In genomic region chr2:166096300-166096699, GRCm38 (mm10) we compare ENCODE assay signal across 33 mouse cellular contexts.
"Had no signal": no experiment of that assay in that cellular context is flagged by ENCODE, and none has a peak within 500 bp of the region (broad histone marks: within the 10 kb centered on the region; RNA-seq: fewer than 3 reads in every experiment).

No protein-coding gene starts in this region.

- H3K4me2 ChIP-seq: limb, embryonic 12.5 days; limb, embryonic 13.5 days; limb, embryonic 15.5 days; liver, embryonic 11.5 days; liver, embryonic 12.5 days; liver, embryonic 13.5 days; liver, embryonic 15.5 days; lung, embryonic 14.5 days; lung, embryonic 15.5 days; midbrain, embryonic 11.5 days; midbrain, embryonic 12.5 days; midbrain, embryonic 13.5 days; midbrain, embryonic 15.5 days; neural tube, embryonic 12.5 days; neural tube, embryonic 13.5 days had no signal

- H3K4me1 ChIP-seq: limb, embryonic 12.5 days; lung, embryonic 15.5 days had no signal

- H3K27ac ChIP-seq: limb, embryonic 10.5 days; limb, embryonic 12.5 days; limb, embryonic 13.5 days; limb, embryonic 15.5 days; liver, embryonic 12.5 days; liver, embryonic 13.5 days; liver, embryonic 14.5 days; liver, embryonic 15.5 days; lung, embryonic 15.5 days; macrophage; midbrain, embryonic 10.5 days; midbrain, embryonic 12.5 days; midbrain, embryonic 13.5 days; midbrain, embryonic 15.5 days; neural tube, embryonic 12.5 days; neural tube, embryonic 13.5 days had no signal

- H3K9ac ChIP-seq: limb, embryonic 12.5 days; limb, embryonic 13.5 days; limb, embryonic 15.5 days; liver, embryonic 12.5 days; liver, embryonic 13.5 days; liver, embryonic 14.5 days; liver, embryonic 15.5 days; liver, postnatal 0 days; lung, embryonic 14.5 days; lung, embryonic 15.5 days; midbrain, embryonic 12.5 days; midbrain, embryonic 13.5 days; midbrain, embryonic 15.5 days; neural tube, embryonic 12.5 days; neural tube, embryonic 13.5 days had no signal

- H3K4me3 ChIP-seq: limb, embryonic 10.5 days; limb, embryonic 12.5 days; limb, embryonic 13.5 days; limb, embryonic 15.5 days; liver, embryonic 12.5 days; liver, embryonic 13.5 days; liver, embryonic 15.5 days; lung, embryonic 15.5 days; megakaryocyte, embryonic 14.5 days; midbrain, embryonic 10.5 days; midbrain, embryonic 12.5 days; midbrain, embryonic 13.5 days; midbrain, embryonic 15.5 days; myocyte; neural tube, embryonic 12.5 days; neural tube, embryonic 13.5 days had no signal

- DNase-seq: left cerebral cortex, postnatal 4 days; liver; liver, embryonic 13.5 days; liver, postnatal 0 days; lung, adult 18-20 months; lung, adult 2 months; lung, embryonic 14.5 days; lung, postnatal 10 days; lung, postnatal 14 days; lung, postnatal 36 days; lung, postnatal 4 days; midbrain, embryonic 14.5 days had no signal

- H3K36me3 ChIP-seq: liver, embryonic 12.5 days; liver, embryonic 13.5 days; liver, embryonic 15.5 days; lung, embryonic 15.5 days had no signal

- ATAC-seq: liver, embryonic 12.5 days; liver, postnatal 0 days; lung, postnatal 0 days; midbrain, embryonic 13.5 days; midbrain, embryonic 15.5 days; midbrain, embryonic 16.5 days had no signal

- H3K9me3 ChIP-seq: limb, embryonic 10.5 days; limb, embryonic 12.5 days; limb, embryonic 13.5 days; limb, embryonic 15.5 days; liver, embryonic 12.5 days; liver, embryonic 13.5 days; liver, embryonic 15.5 days; lung, embryonic 15.5 days; midbrain, embryonic 10.5 days; midbrain, embryonic 12.5 days; midbrain, embryonic 13.5 days; midbrain, embryonic 15.5 days; neural tube, embryonic 12.5 days; neural tube, embryonic 13.5 days had no signal

- H3K27me3 ChIP-seq: limb, embryonic 12.5 days; limb, embryonic 13.5 days; limb, embryonic 15.5 days; liver, embryonic 12.5 days; liver, embryonic 13.5 days; liver, embryonic 15.5 days; lung, embryonic 15.5 days; midbrain, embryonic 13.5 days; midbrain, embryonic 15.5 days; neural tube, embryonic 12.5 days; neural tube, embryonic 13.5 days had no signal
